Mouse (Mus musculus): ENCODE measurements at regions not wholly inside any gene's neighbourhood (a gene's known extent, or its start where the extent isn't known, plus 50 kb on each side); places are given as distances from the start of the nearest gene placed in this dataset.

DNA sequence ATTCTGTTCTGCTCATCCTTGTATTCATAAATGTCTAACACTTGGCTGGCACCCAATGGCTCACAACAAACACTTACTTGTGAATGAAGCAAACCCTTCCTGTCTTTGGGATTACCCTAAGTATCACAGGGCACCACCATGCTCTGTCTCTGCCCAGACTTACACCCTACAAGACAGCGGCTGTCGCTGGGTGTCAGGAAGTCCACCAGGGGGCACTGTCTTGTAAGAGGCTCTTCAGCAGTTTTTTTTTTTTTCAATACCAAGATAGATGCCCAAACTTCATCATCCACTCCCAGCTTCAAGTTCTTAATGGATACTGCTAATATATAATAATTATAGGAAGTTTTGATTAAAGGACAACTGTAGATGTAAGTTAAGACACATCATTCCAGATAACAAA, 247.7 kb upstream of the Dnajc19 start:
- no peak for ATAC-seq
- 32% methylated on average over 2 of the region's 2 CpGs for WGBS

DNA sequence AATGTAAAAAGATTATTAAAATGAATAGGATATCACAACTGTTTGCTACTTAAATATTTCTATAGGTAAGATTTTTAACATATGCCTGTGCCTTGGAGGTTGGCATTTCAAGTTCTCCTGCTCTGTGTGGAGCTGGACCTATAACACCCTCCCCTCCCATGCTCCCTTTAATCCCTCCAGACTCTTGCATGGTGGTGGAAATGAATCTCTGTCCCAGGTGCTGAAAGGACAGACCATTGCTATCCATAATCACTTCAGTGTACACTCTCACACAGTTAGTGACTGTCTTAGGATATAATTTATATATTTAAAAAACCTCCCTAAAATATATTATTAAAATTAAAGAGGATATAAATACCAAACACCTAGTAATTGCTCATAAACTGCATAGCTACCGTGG, 244.5 kb upstream of the Dnajc19 start:
- no peak overlapping the region for H3K27ac ChIP-seq (ENCODE audit: low read depth, low read length)
- ATAC-seq (no peak), DNase-seq (no peak)
- no peak overlapping the region for H3K4me2 ChIP-seq (ENCODE audit: low read depth)
- H3K9ac ChIP-seq, result no peak overlapping the region
- no peak overlapping the region for H3K4me3 ChIP-seq (ENCODE audit: low read depth, low read length)
- H3K4me1 ChIP-seq (ENCODE audit: insufficient read depth), result peaks cover 9% of the 10 kb centered on the region; the same call in 1 of the 2 replicates
- 91% methylated on average over 1 of the region's 1 CpGs for WGBS
- H3K36me3 ChIP-seq (ENCODE audit: insufficient read depth), result no peaks in the 10 kb centered on the region
- no peaks in the 10 kb centered on the region for H3K9me3 ChIP-seq (ENCODE audit: low read length)
- no peaks in the 10 kb centered on the region for H3K27me3 ChIP-seq (ENCODE audit: insufficient read depth, low read length)
- TF ChIP-seq CTCF (IDR thresholded peaks at IDR 0.05; ENCODE audit: low read depth), result no peak

More for the DNA sequence above, 247.7 kb upstream of the Dnajc19 start:
- no peak overlapping the region for H3K27ac ChIP-seq (ENCODE audit: low read depth, low read length)
- peak; percentile 65 for TF ChIP-seq CTCF (IDR thresholded peaks at IDR 0.05; ENCODE audit: low read depth)
- H3K9ac ChIP-seq, result no peak overlapping the region
- H3K36me3 ChIP-seq (ENCODE audit: insufficient read depth), result no peaks in the 10 kb centered on the region
- no peaks in the 10 kb centered on the region for H3K27me3 ChIP-seq (ENCODE audit: insufficient read depth, low read length)
- no peak overlapping the region for H3K4me2 ChIP-seq (ENCODE audit: low read depth)
- peaks cover 6% of the 10 kb centered on the region for H3K4me1 ChIP-seq (ENCODE audit: insufficient read depth)
- no peak overlapping the region for H3K4me3 ChIP-seq (ENCODE audit: low read depth, low read length)
- no peaks in the 10 kb centered on the region for H3K9me3 ChIP-seq (ENCODE audit: low read length)
- DNase-seq, result peak; percentile 66

- Histone ChIP-seq H3K27ac (ENCODE audit: low read depth, low read length) (no peak overlapping the region), H3K4me3 (ENCODE audit: low read depth, low read length) (no peak overlapping the region), H3K4me2 (ENCODE audit: low read depth) (no peak overlapping the region), H3K4me1 (ENCODE audit: insufficient read depth) (peaks cover 9% of the 10 kb centered on the region; the same call in 1 of the 2 replicates), H3K27me3 (ENCODE audit: insufficient read depth, low read length) (no peaks in the 10 kb centered on the region), H3K9me3 (ENCODE audit: low read length) (no peaks in the 10 kb centered on the region), H3K9ac (no peak overlapping the region), H3K36me3 (ENCODE audit: insufficient read depth) (no peaks in the 10 kb centered on the region)
- 32% methylated on average over 15 of the region's 15 CpGs for WGBS
- no peak for DNase-seq
- peak; percentile 69 for ATAC-seq
- TF ChIP-seq CTCF (IDR thresholded peaks at IDR 0.05; ENCODE audit: low read depth), result no peak
Observed at GRCm38 (mm10) chr3:34322527-34323210, 241.5 kb upstream of the Dnajc19 start.

GRCm38 (mm10) chr3:34314798-34315197, 233.7 kb upstream of the Dnajc19 start:
- no peaks in the 10 kb centered on the region for H3K27me3 ChIP-seq (ENCODE audit: insufficient read depth, low read length)
- no peak for TF ChIP-seq CTCF (IDR thresholded peaks at IDR 0.05; ENCODE audit: low read depth)
- no peak for ATAC-seq
- no peaks in the 10 kb centered on the region for H3K9me3 ChIP-seq (ENCODE audit: low read length)
- no peaks in the 10 kb centered on the region for H3K36me3 ChIP-seq (ENCODE audit: insufficient read depth)
- DNase-seq, result no peak
- peaks cover 14% of the 10 kb centered on the region; the same call in 1 of the 2 replicates for H3K4me1 ChIP-seq (ENCODE audit: insufficient read depth)
- H3K4me2 ChIP-seq (ENCODE audit: low read depth), result 0 out of 2 replicates have a peak overlapping the region, but pooled peaks have one; percentile 2
- no peak overlapping the region for H3K9ac ChIP-seq
- no peak overlapping the region for H3K4me3 ChIP-seq (ENCODE audit: low read depth, low read length)
- 34% methylated on average over 8 of the region's 8 CpGs for WGBS
- H3K27ac ChIP-seq (ENCODE audit: low read depth, low read length), result no peak overlapping the region

DNA sequence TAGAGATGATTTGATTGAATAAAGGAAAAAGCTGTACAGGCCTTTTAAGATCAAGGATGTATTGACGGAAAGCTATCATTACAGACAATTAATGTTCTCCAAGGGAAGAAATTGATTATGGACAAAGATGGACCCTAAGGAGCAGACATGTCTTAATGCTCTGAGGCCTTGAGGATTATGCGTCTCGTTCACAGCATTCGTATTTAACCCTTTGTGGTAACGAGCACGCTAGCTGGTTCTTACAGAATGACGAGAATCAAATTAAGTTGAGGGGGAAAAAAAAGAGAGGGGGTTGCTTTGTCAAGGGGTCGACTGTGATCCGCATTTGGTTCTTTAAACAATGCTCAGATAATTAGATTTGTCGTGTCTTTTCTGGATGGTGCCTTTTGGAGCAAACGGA, 233.3 kb upstream of the Dnajc19 start:
- DNase-seq (peak; percentile 45), ATAC-seq (no peak)
- 21% methylated on average over 11 of the region's 11 CpGs for WGBS
- Histone ChIP-seq H3K4me1 (ENCODE audit: insufficient read depth) (peaks cover 14% of the 10 kb centered on the region; the same call in 1 of the 2 replicates), H3K27me3 (ENCODE audit: insufficient read depth, low read length) (no peaks in the 10 kb centered on the region), H3K4me3 (ENCODE audit: low read depth, low read length) (no peak overlapping the region), H3K9me3 (ENCODE audit: low read length) (no peaks in the 10 kb centered on the region), H3K36me3 (ENCODE audit: insufficient read depth) (no peaks in the 10 kb centered on the region), H3K27ac (ENCODE audit: low read depth, low read length) (no peak overlapping the region), H3K4me2 (ENCODE audit: low read depth) (0 out of 2 replicates have a peak overlapping the region, but pooled peaks have one; percentile 2), H3K9ac (no peak overlapping the region)
- TF ChIP-seq CTCF (IDR thresholded peaks at IDR 0.05; ENCODE audit: low read depth), result no peak

GRCm38 (mm10) chr3:34311944-34312343, 230.8 kb upstream of the Dnajc19 start:
- Histone ChIP-seq H3K4me1 (ENCODE audit: insufficient read depth) (peaks cover 14% of the 10 kb centered on the region; the same call in 1 of the 2 replicates), H3K27me3 (ENCODE audit: insufficient read depth, low read length) (no peaks in the 10 kb centered on the region), H3K9ac (no peak overlapping the region), H3K27ac (ENCODE audit: low read depth, low read length) (peak overlapping the region; percentile 9; the same call in 1 of the 2 replicates), H3K36me3 (ENCODE audit: insufficient read depth) (no peaks in the 10 kb centered on the region), H3K4me2 (ENCODE audit: low read depth) (no peak overlapping the region), H3K9me3 (ENCODE audit: low read length) (no peaks in the 10 kb centered on the region), H3K4me3 (ENCODE audit: low read depth, low read length) (no peak overlapping the region)
- ATAC-seq, result peak; percentile 60; the same call in 1 of the 2 replicates
- no peak for TF ChIP-seq CTCF (IDR thresholded peaks at IDR 0.05; ENCODE audit: low read depth)
- DNase-seq, result peak; percentile 47
- WGBS, result 62% methylated on average over 6 of the region's 6 CpGs

GRCm38 (mm10) chr3:34299637-34300036, 218.5 kb upstream of the Dnajc19 start:
- no peaks in the 10 kb centered on the region for H3K27me3 ChIP-seq (ENCODE audit: insufficient read depth, low read length)
- DNase-seq, result no peak
- no peak for ATAC-seq
- no peak overlapping the region for H3K4me3 ChIP-seq (ENCODE audit: low read depth, low read length)
- H3K36me3 ChIP-seq (ENCODE audit: insufficient read depth), result no peaks in the 10 kb centered on the region
- no peak overlapping the region for H3K27ac ChIP-seq (ENCODE audit: low read depth, low read length)
- no peak overlapping the region for H3K9ac ChIP-seq
- no peaks in the 10 kb centered on the region for H3K9me3 ChIP-seq (ENCODE audit: low read length)
- no peak overlapping the region for H3K4me2 ChIP-seq (ENCODE audit: low read depth)
- no peaks in the 10 kb centered on the region for H3K4me1 ChIP-seq (ENCODE audit: insufficient read depth)
- TF ChIP-seq CTCF (IDR thresholded peaks at IDR 0.05; ENCODE audit: low read depth), result no peak
- 46% methylated on average over 2 of the region's 2 CpGs for WGBS
